In genomic region chr8:11056175-11056563, GRCm38 (mm10) we compare ENCODE assay signal across 23 mouse cellular contexts. TPM values are rescaled to one million over a fixed set of nuclear protein-coding genes. Genes with fewer than 3 reads are reported as not detected.
DNase-seq lines count a peak whose midpoint lies in the region; ATAC-seq and TF ChIP-seq lines count a peak whose summit lies in the region.
"Had no signal": no experiment of that assay in that cellular context is flagged by ENCODE, and none has a peak within 500 bp of the region (broad histone marks: within the 10 kb centered on the region; RNA-seq: fewer than 3 reads in every experiment).

No protein-coding gene starts in this region.

- TF ChIP-seq CTCF in liver, postnatal 0 days (IDR thresholded peaks at IDR 0.05; ENCODE audit: low read depth), result no peak

- no peak overlapping the region for H3K4me2 ChIP-seq in liver, embryonic 16.5 days (ENCODE audit: low read depth, low read length)
- no peak overlapping the region for H3K4me2 ChIP-seq in liver, postnatal 0 days (ENCODE audit: low read depth, low read length)
- no peak overlapping the region for H3K4me2 ChIP-seq in midbrain, embryonic 13.5 days (replicated peaks)
- H3K4me2 ChIP-seq: heart, embryonic 13.5 days; hindbrain, embryonic 13.5 days; limb, embryonic 15.5 days; neural tube, embryonic 12.5 days had no signal

- ATAC-seq in liver, embryonic 16.5 days (ENCODE audit: low read depth), result no peak
- ATAC-seq in liver, postnatal 0 days, result peak; percentile 45
- ATAC-seq in midbrain, embryonic 13.5 days, result no peak
- ATAC-seq: activated CD4-positive, CD25-positive, alpha-beta regulatory T cell, adult 4 months had no signal

- no peak for DNase-seq in liver
- DNase-seq in urinary bladder, postnatal 36 days (ENCODE audit: low spot score in 2 of 2), result peak; percentile 42 to 54
- DNase-seq in urinary bladder, postnatal 10 days (ENCODE audit: low spot score), result no peak
- DNase-seq in liver, postnatal 0 days, result peak; percentile 40
- DNase-seq in spleen, postnatal 14 days (ENCODE audit: low spot score in 2 of 2), result no peak
- DNase-seq: adrenal gland, postnatal 10 days; cerebellum, adult 18-20 months; cerebellum, postnatal 14 days; gastrocnemius, postnatal 36 days; heart, adult 2 months; heart, postnatal 36 days; left cerebral cortex, postnatal 4 days; lung, postnatal 36 days; midbrain, embryonic 14.5 days had no signal

- peak overlapping the region; percentile 53; the same call in 1 of the 2 replicates for H3K27ac ChIP-seq in liver, embryonic 16.5 days (ENCODE audit: low read length)
- peak overlapping the region; percentile 86 for H3K27ac ChIP-seq in liver, postnatal 0 days (ENCODE audit: low read depth)
- no peak overlapping the region for H3K27ac ChIP-seq in midbrain, embryonic 13.5 days
- H3K27ac ChIP-seq: heart, adult 2 months; heart, embryonic 13.5 days; hindbrain, embryonic 13.5 days; limb, embryonic 15.5 days; neural tube, embryonic 12.5 days had no signal

- no peak overlapping the region for H3K4me3 ChIP-seq in liver, embryonic 16.5 days (ENCODE audit: low read depth, low read length)
- no peak overlapping the region for H3K4me3 ChIP-seq in liver, postnatal 0 days (ENCODE audit: low read depth, low read length)
- no peak overlapping the region for H3K4me3 ChIP-seq in midbrain, embryonic 13.5 days (replicated peaks)
- H3K4me3 ChIP-seq: forebrain, embryonic 10.5 days; heart, adult 2 months; heart, embryonic 13.5 days; hindbrain, embryonic 13.5 days; limb, embryonic 15.5 days; neural tube, embryonic 12.5 days had no signal

- WGBS in liver, embryonic 16.5 days (ENCODE audit: insufficient replicate concordance), result 66% methylated on average over 8 of the region's 8 CpGs
- 66% methylated on average over 8 of the region's 8 CpGs for WGBS in liver, postnatal 0 days (ENCODE audit: insufficient replicate concordance)
- WGBS in midbrain, embryonic 13.5 days, result 96% methylated on average over 8 of the region's 8 CpGs

- H3K9me3 ChIP-seq in liver, embryonic 16.5 days (replicated peaks; ENCODE audit: control insufficient read depth, low read length), result no peaks in the 10 kb centered on the region
- no peaks in the 10 kb centered on the region for H3K9me3 ChIP-seq in liver, postnatal 0 days (ENCODE audit: low read length)
- H3K9me3 ChIP-seq in midbrain, embryonic 13.5 days, result no peaks in the 10 kb centered on the region
- H3K9me3 ChIP-seq: forebrain, embryonic 10.5 days; heart, embryonic 13.5 days; hindbrain, embryonic 13.5 days; limb, embryonic 15.5 days; megakaryocyte, embryonic 14.5 days; neural tube, embryonic 12.5 days had no signal

- no peaks in the 10 kb centered on the region for H3K27me3 ChIP-seq in liver, embryonic 16.5 days (ENCODE audit: control insufficient read depth, insufficient read depth, low read depth, low read length)
- H3K27me3 ChIP-seq in liver, postnatal 0 days (ENCODE audit: insufficient read depth, low read length), result no peaks in the 10 kb centered on the region
- no peaks in the 10 kb centered on the region for H3K27me3 ChIP-seq in midbrain, embryonic 13.5 days
- H3K27me3 ChIP-seq: hindbrain, embryonic 13.5 days; neural tube, embryonic 12.5 days had no signal

- no peaks in the 10 kb centered on the region; the same call in none of the 2 replicates for H3K4me1 ChIP-seq in liver, embryonic 16.5 days (ENCODE audit: control insufficient read depth, low read depth, low read length)
- peaks cover 6% of the 10 kb centered on the region; the same call in 1 of the 2 replicates for H3K4me1 ChIP-seq in liver, postnatal 0 days (ENCODE audit: insufficient read depth)
- no peaks in the 10 kb centered on the region for H3K4me1 ChIP-seq in midbrain, embryonic 13.5 days (replicated peaks)

- H3K36me3 ChIP-seq in liver, embryonic 16.5 days (ENCODE audit: control insufficient read depth, insufficient read depth), result no peaks in the 10 kb centered on the region
- no peaks in the 10 kb centered on the region for H3K36me3 ChIP-seq in liver, postnatal 0 days (replicated peaks; ENCODE audit: insufficient read depth, low read length)
- no peaks in the 10 kb centered on the region for H3K36me3 ChIP-seq in midbrain, embryonic 13.5 days
- H3K36me3 ChIP-seq: forebrain, embryonic 10.5 days; heart, embryonic 13.5 days; hindbrain, embryonic 13.5 days; limb, embryonic 15.5 days; neural tube, embryonic 12.5 days had no signal

- H3K9ac ChIP-seq in liver, embryonic 16.5 days (ENCODE audit: low read depth, low read length), result no peak overlapping the region
- no peak overlapping the region for H3K9ac ChIP-seq in liver, postnatal 0 days (replicated peaks)
- H3K9ac ChIP-seq in midbrain, embryonic 13.5 days (replicated peaks), result no peak overlapping the region
- H3K9ac ChIP-seq: heart, embryonic 13.5 days; hindbrain, embryonic 13.5 days; limb, embryonic 15.5 days; neural tube, embryonic 12.5 days had no signal

- no peak for TF ChIP-seq EP300 in liver, postnatal 0 days (IDR thresholded peaks at IDR 0.05; ENCODE audit: low read depth)

RNA-seq across cellular contexts. Expression of gene Irs2, which starts 47.9 kb away (rescaled TPM):
- polyA plus RNA-seq in liver, embryonic 16.5 days (2015; fragmentation: Nextera tagmentation; extraction: Ambion mirVana), result 3.0 and 3.2 TPM in 2 replicates
- polyA plus RNA-seq in liver, postnatal 0 days (2015; fragmentation: Nextera tagmentation; extraction: Ambion mirVana), result 4.4 and 5.7 TPM in 2 replicates
- polyA plus RNA-seq in midbrain, embryonic 13.5 days (2015; fragmentation: Nextera tagmentation; extraction: Ambion mirVana), result 5.6 and 5.9 TPM in 2 replicates

Comparison
In these comparisons a context has a peak if more than half of its experiments do, and no peak if none do; other contexts are left out.
1. DNase-seq: peak in urinary bladder, postnatal 36 days (2 of 2) and liver, postnatal 0 days (single experiment); none in liver (single experiment), urinary bladder, postnatal 10 days (single experiment) and spleen, postnatal 14 days (0 of 2).